Mouse (Mus musculus) regulatory T cell (primary cell): ENCODE data around the gene Gnb4.

Experiments
- in situ Hi-C: fragments of 300-600 bp; cut with MboI, MseI; formaldehyde crosslinking; loops from one replicate; pipeline ENCODE4 v1.15.1; 2025; ENCODE audit warnings: high pct_unique_total_duplicates

Gnb4 gene

DNA sequence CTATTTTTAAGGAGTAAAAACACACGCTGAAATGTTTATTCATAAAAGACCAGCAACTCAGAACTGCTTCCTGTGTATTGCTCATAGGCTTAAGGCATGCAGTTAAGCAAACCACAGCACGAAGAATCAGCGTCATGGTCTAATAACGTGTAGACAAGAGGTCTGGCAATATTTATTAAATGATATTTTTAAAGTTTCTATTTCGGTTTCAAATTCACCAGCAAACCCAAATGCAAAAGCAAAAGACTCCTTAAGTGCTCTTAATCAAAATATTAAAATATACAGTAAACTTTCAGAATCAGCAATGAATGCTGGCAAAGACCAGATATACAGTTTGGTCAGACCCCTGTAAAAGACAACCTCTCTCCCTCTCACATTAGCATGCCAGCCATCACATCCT lies 1.0 kb downstream of the Gnb4 start:
- in situ Hi-C loops, result no loop called here

DNA sequence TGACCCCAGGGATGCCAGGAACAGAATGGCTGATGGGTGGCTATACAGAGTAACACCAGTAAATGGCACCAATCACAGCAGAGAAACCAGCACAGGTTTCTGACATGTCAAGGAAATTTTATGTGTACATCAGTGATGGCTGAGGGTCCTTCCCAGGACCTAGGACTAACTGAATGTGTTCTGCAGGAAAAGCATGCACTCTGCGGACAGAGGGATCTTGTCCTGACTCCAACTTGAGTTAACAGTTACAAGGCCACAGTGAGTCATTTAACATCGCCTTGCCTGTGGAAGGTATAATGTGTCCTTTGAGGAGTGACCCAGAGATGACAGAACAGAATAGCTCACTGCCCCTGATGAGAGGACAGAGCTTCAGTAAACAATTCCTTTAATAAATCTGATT lies 1.6 kb downstream of the Gnb4 start:
- in situ Hi-C loops, result loop anchor here (5.0 kb wide), 1 partner anchor 78 kb away; no protein-coding TSS in a partner anchor

- in situ Hi-C loops, result loop anchor here (5.0 kb wide), 1 partner anchor 81 kb away; no protein-coding TSS in a partner anchor
Measured at GRCm38 (mm10) chr3:32611606-32612170, 4.7 kb downstream of the Gnb4 start.

GRCm38 (mm10) chr3:32610560-32610959 lies 5.8 kb downstream of the Gnb4 start:
- in situ Hi-C loops, result loop anchor here (5.0 kb wide), 1 partner anchor 82 kb away; no protein-coding TSS in a partner anchor

DNA sequence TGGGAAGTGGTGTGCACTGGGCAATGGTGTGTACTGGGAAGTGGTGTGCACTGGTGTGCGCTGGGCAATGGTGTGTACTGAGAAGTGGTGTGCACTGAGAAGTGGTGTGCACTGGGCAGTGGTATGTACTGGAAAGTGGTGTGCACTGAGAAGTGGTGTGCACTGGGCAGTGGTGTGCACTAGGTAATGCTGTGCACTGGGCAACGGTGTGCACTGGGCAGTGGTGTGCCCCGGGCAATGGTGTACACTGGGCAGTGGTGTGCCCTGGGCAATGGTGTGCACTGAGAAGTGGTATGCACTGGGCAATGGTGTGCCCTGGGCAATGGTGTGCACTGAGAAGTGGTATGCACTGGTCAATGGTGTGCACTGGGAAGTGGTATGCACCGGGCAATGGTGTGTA lies 7.2 kb downstream of the Gnb4 start:
- in situ Hi-C loops, result no loop called here

- in situ Hi-C loops, result no loop called here
Measured at GRCm38 (mm10) chr3:32601055-32601454, 15.3 kb downstream of the Gnb4 start.

GRCm38 (mm10) chr3:32599328-32599727 lies 17.1 kb downstream of the Gnb4 start:
- in situ Hi-C loops, result loop anchor here (25.0 kb wide), 1 partner anchor 1213 kb away; no protein-coding TSS in a partner anchor

DNA sequence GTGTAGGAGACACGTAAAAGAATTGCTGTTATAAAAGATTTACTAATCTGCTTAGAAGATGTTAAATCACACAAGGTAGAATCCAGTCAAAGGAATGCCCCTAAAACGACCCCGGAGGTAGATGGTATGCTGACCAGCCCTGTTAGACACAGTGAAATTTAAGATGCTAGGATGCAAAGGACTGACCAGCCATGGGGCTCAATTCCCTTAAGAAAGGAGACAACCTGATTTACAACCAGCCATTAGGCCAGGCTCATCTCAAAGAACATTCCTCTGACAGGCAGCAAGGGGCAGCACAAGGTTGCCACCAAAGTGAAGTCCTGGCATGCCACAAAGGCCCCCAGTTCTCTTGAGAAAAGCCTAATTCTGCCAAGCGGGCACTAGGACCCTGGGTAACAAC lies 21.3 kb downstream of the Gnb4 start:
- in situ Hi-C loops, result loop anchor here (25.0 kb wide), 1 partner anchor 1217 kb away; no protein-coding TSS in a partner anchor

GRCm38 (mm10) chr3:32586274-32586673 lies 30.1 kb downstream of the Gnb4 start:
- in situ Hi-C loops, result loop anchor here (25.0 kb wide), 1 partner anchor 1226 kb away; no protein-coding TSS in a partner anchor

DNA sequence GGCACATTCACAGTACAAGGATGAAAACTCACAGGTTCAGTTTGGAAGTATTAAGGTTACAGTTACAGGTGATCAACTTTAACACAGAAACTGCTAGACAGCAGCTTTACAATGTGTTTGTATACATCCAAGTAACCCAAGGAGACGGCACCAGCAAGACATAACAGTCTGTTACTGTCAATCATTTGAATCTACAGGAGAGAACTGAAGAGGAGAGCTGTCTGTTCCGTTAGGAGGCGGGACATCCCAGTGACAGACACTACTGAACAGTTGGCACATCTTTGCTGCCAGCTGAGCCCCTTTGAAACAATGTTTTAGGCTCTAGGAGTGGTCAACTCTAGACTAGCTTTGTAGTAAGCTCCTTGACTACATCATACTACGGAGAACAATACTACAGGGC lies 32.9 kb downstream of the Gnb4 start:
- in situ Hi-C loops, result loop anchor here (25.0 kb wide), 1 partner anchor 1229 kb away; no protein-coding TSS in a partner anchor

- in situ Hi-C loops, result loop anchor here (25.0 kb wide), 1 partner anchor 1230 kb away; no protein-coding TSS in a partner anchor
Measured at GRCm38 (mm10) chr3:32581911-32582310, 34.5 kb downstream of the Gnb4 start.

- in situ Hi-C loops, result loop anchor here (25.0 kb wide), 1 partner anchor 1232 kb away; no protein-coding TSS in a partner anchor
Measured at GRCm38 (mm10) chr3:32580738-32581137, 35.6 kb downstream of the Gnb4 start.

DNA sequence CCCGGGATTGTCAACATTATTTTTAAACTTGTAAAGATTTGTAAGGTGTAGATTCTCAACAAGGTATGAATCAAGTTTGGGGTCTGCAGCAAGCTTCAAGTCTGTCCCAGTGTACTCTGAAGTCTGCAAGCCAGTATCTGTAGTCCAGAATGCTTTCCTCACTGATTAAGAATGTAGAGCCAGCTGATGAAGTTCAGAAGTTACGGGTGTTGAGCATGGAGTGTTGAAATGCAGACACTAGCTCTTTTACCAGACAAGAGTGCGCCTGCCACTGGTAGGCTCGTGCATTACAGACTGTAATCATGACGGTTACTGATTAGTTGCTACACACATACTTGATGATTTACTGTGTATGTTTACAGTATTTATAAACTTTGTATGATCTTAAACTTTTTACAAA lies 37.6 kb downstream of the Gnb4 start:
- in situ Hi-C loops, result loop anchor here (25.0 kb wide), 1 partner anchor 1234 kb away; no protein-coding TSS in a partner anchor

DNA sequence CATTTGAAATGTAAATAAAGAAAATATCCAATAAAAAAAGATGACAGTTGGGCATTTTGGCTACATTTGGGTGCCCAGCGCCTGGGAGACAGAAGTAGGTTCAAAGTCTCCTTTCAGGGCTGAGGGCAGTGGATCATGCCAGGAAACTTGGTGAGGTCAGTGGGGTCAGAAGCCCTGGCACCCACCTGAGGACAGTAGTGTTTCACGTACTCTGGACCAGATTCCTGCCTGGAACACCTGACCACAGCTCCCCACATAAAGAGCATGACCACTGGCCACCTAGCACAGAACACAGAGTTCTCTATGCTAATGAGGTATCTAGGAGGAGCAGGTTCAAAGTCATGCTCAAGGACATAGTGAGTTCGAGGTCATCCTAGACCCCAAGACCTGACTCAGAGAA lies 41.2 kb downstream of the Gnb4 start:
- in situ Hi-C loops, result loop anchor here (25.0 kb wide), 1 partner anchor 1237 kb away; no protein-coding TSS in a partner anchor

DNA sequence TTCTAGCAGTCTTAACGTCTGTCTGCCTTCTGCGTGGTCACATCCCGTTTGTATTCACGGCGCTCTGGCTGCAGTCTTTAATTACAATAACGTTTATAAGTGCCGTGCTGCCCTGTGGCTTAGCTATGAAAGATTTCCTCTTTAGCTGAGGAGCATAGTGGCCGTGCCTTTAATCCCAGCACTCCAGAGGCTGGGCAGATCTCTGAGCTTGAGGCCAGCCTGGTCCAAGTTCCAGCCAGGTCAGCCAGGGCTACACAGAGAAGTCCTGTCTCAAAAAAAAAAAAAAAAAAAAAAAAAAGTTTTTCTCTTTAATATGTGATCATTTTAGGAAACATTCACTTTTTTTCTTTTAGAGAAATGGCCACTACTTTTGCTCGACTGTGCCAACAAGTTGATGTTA lies 42.5 kb downstream of the Gnb4 start:
- in situ Hi-C loops, result no loop called here

- in situ Hi-C loops, result no loop called here
Measured at GRCm38 (mm10) chr3:32573086-32573485, 43.3 kb downstream of the Gnb4 start.

- in situ Hi-C loops, result no loop called here
Measured at GRCm38 (mm10) chr3:32563401-32563800, 53.0 kb downstream of the Gnb4 start.

DNA sequence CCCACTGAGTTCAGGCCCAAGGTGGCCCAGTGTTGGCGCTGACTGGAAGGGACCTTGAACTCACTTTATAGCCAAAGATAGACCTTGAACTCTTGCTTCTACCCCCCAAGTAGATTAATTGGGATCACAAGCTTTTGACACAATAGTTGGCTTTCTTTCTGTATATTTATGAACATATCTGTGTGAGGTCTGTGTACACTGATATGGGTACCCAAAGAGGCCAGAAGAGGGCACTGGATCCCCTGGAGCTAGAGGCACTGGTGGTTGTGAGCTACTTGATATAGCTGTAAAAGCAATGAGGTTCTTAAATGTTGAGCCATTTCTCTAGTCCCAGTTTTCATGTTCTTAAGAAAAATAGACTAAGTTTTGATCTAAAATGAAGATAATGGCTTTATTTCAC lies 63.3 kb downstream of the Gnb4 start:
- in situ Hi-C loops, result no loop called here

DNA sequence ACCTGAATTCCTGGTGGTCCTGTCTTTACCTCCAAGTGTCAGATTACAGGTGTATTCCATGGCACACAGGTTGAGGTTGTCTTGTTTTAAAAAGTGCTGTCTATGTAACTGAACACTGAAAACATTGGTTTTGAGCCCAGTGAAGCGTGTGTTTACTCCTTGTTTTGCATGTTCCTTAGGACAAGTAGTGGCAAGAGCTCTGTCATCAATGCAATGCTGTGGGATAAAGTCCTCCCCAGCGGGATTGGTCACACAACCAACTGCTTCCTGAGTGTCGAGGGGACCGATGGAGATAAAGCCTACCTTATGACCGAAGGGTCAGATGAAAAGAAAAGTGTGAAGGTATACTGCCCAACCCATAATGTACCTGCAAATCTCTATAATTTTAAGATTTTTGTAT lies 78.3 kb downstream of the Gnb4 start:
- in situ Hi-C loops, result no loop called here

DNA sequence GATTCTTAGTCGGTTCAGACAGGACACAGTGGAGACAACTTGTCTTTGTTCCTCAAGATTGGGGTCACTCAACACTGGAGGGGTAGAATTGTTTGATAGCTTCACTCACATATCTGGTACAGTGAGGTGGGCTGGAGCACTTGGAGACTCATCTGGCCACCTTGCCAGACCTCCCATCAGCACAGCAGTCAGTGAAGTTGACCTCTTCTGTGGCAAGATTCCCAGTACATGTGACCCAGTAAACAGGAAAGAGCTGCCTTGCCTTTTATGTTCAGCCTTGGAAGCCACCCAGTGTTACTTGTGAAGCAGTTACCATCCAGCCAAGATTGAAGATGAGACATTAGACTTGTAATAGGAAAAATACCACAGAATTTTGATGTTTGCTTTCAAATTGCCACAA lies 78.8 kb downstream of the Gnb4 start:
- in situ Hi-C loops, result no loop called here

DNA sequence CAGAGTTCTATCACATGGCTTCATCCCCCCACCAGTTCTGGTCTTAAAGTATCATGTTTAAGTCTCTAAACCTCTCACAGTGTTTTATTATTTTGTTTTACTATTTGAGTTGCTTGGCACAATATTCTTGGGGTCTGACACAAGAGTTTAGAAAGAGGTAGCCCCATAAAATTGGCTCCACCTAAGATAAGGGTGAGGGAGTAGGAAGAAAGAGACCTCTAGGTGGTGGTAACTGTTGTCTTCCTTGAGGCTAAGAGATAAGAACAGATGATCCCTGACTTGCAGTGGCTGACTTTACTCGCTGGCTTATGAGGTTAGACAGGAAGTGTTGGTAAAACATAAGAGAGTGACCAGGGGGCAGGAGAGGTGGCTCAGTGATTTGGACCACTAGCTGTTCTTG lies 80.7 kb downstream of the Gnb4 start:
- in situ Hi-C loops, result no loop called here
